8 mouse cellular contexts compared by ENCODE assay signal in genomic region chr5:24347186-24347875, GRCm38 (mm10). TPM values are rescaled to one million over a fixed set of nuclear protein-coding genes. Genes with fewer than 3 reads are reported as not detected.
DNase-seq lines count a peak whose midpoint lies in the region; ATAC-seq and TF ChIP-seq lines count a peak whose summit lies in the region.

No protein-coding gene starts in this region.

- no peak overlapping the region for H3K4me3 ChIP-seq in heart, embryonic 14.5 days (ENCODE audit: control insufficient read depth in 1 of 2, insufficient read depth in 1 of 2, low read depth in 1 of 2, low read length in 2 of 2)
- no peak overlapping the region for H3K4me3 ChIP-seq in forebrain, embryonic 11.5 days (ENCODE audit: low read depth, low read length)
- H3K4me3 ChIP-seq in liver, embryonic 13.5 days (replicated peaks) = no peak overlapping the region
- H3K4me3 ChIP-seq in small intestine, adult 2 months (ENCODE audit: low read depth, low read length) = 0 out of 2 replicates have a peak overlapping the region, but pooled peaks have one; percentile 68

- no peaks in the 10 kb centered on the region for H3K9me3 ChIP-seq in heart, embryonic 14.5 days (ENCODE audit: control insufficient read depth, low read length)
- H3K9me3 ChIP-seq in forebrain, embryonic 11.5 days (ENCODE audit: control insufficient read depth, low read length) = no peaks in the 10 kb centered on the region
- H3K9me3 ChIP-seq in liver, embryonic 13.5 days (replicated peaks) = no peaks in the 10 kb centered on the region

- H3K36me3 ChIP-seq in heart, embryonic 14.5 days (ENCODE audit: control insufficient read depth, insufficient read depth, low read length) = peaks cover 48% of the 10 kb centered on the region
- no peaks in the 10 kb centered on the region for H3K36me3 ChIP-seq in forebrain, embryonic 11.5 days (ENCODE audit: control insufficient read depth, insufficient read depth, low read length)
- no peaks in the 10 kb centered on the region for H3K36me3 ChIP-seq in liver, embryonic 13.5 days
- no peaks in the 10 kb centered on the region for H3K36me3 ChIP-seq in small intestine, adult 2 months (ENCODE audit: control insufficient read depth, insufficient read depth, low read length)

- TF ChIP-seq POLR2A in small intestine, adult 2 months (IDR thresholded peaks at IDR 0.05; ENCODE audit: low read depth, low read length) = no peak

- 47% methylated on average over 7 of the region's 7 CpGs for WGBS in heart, embryonic 14.5 days
- 56% methylated on average over 7 of the region's 7 CpGs for WGBS in forebrain, embryonic 11.5 days
- 58% methylated on average over 7 of the region's 7 CpGs for WGBS in liver, embryonic 13.5 days (ENCODE audit: insufficient replicate concordance)
- WGBS in small intestine, adult 2 months = 37% methylated on average over 7 of the region's 7 CpGs

- no peaks in the 10 kb centered on the region for H3K27me3 ChIP-seq in heart, embryonic 14.5 days (ENCODE audit: control insufficient read depth, insufficient read depth, low read length)
- H3K27me3 ChIP-seq in forebrain, embryonic 11.5 days (ENCODE audit: control insufficient read depth, insufficient read depth, low read length) = peaks cover 24% of the 10 kb centered on the region
- peaks cover 66% of the 10 kb centered on the region for H3K27me3 ChIP-seq in liver, embryonic 13.5 days
- peaks cover 17% of the 10 kb centered on the region for H3K27me3 ChIP-seq in small intestine, adult 2 months (ENCODE audit: control insufficient read depth, insufficient read depth, low read length)

- no peak overlapping the region for H3K27ac ChIP-seq in heart, embryonic 14.5 days (replicated peaks in 1 of 2; ENCODE audit: control insufficient read depth in 1 of 2, insufficient read depth in 1 of 2, low read depth in 2 of 2, low read length in 2 of 2)
- no peak overlapping the region for H3K27ac ChIP-seq in forebrain, embryonic 11.5 days (ENCODE audit: low read depth, low read length)
- no peak overlapping the region for H3K27ac ChIP-seq in liver, embryonic 13.5 days
- peak overlapping the region; percentile 32; the same call in 1 of the 2 replicates for H3K27ac ChIP-seq in small intestine, adult 2 months (ENCODE audit: insufficient read depth, low read depth, low read length)

- DNase-seq in heart, postnatal 14 days = no peak
- DNase-seq in forebrain, embryonic 11.5 days (ENCODE audit: low spot score) = no peak
- DNase-seq in liver, embryonic 13.5 days = no peak
- DNase-seq in right cerebral cortex, adult 18-20 months = no peak
- no peak for DNase-seq in frontal cortex, adult 2 months (ENCODE audit: extremely low spot score in 1 of 2, low spot score in 1 of 2)
- no peak for DNase-seq in cerebellum, postnatal 4 days (ENCODE audit: low spot score in 2 of 2)

- intact Hi-C loops in heart, postnatal 14 days (cut with DNase I) = no loop called here

- peaks cover 50 to 66% of the 10 kb centered on the region in 2 experiments for H3K4me1 ChIP-seq in heart, embryonic 14.5 days (ENCODE audit: control insufficient read depth in 2 of 2, insufficient read depth in 2 of 2, low read length in 2 of 2)
- H3K4me1 ChIP-seq in forebrain, embryonic 11.5 days (replicated peaks; ENCODE audit: control insufficient read depth, insufficient read depth, low read length) = peaks cover 37% of the 10 kb centered on the region
- peaks cover 75% of the 10 kb centered on the region for H3K4me1 ChIP-seq in liver, embryonic 13.5 days (replicated peaks)
- peaks cover 20% of the 10 kb centered on the region for H3K4me1 ChIP-seq in small intestine, adult 2 months (ENCODE audit: control insufficient read depth, insufficient read depth, insufficient read length, low read length)

- ATAC-seq in heart, embryonic 14.5 days (ENCODE audit: insufficient number of reproducible peaks, insufficient read depth, low FRiP score, low read depth) = no peak
- ATAC-seq in forebrain, embryonic 11.5 days (replicated peaks; ENCODE audit: low FRiP score) = no peak
- ATAC-seq in liver, embryonic 13.5 days (ENCODE audit: low read depth) = no peak

- TF ChIP-seq CTCF in small intestine, adult 2 months (IDR thresholded peaks at IDR 0.05; ENCODE audit: extremely low read depth, insufficient read length, insufficient replicate concordance, low read depth, low read length) = no peak

- no peak overlapping the region for H3K9ac ChIP-seq in heart, embryonic 14.5 days (ENCODE audit: low read length)
- H3K9ac ChIP-seq in forebrain, embryonic 11.5 days (ENCODE audit: low read length) = no peak overlapping the region
- no peak overlapping the region for H3K9ac ChIP-seq in liver, embryonic 13.5 days

- H3K4me2 ChIP-seq in heart, embryonic 14.5 days (ENCODE audit: low read length) = peak overlapping the region; percentile 94
- H3K4me2 ChIP-seq in forebrain, embryonic 11.5 days (ENCODE audit: low read depth, low read length, severe bottlenecking) = peak overlapping the region; percentile 99
- H3K4me2 ChIP-seq in liver, embryonic 13.5 days = peak overlapping the region; percentile 74; the same call in 1 of the 2 replicates

RNA-seq across cellular contexts. Expression of gene Kcnh2, which starts 4.1 kb away (rescaled TPM):
- polyA plus RNA-seq in heart, embryonic 14.5 days (2014; fragmentation: Nextera tagmentation; extraction: Ambion mirVana) = 23.5 and 32.9 TPM in 2 replicates
- 10 to 100 TPM; 75.5 to 85.8 TPM for total RNA-seq in heart, postnatal 14 days (2021)
- polyA plus RNA-seq in forebrain, embryonic 11.5 days (2014; fragmentation: Nextera tagmentation; extraction: Ambion mirVana) = 9.1 and 10.9 TPM in 2 replicates
- polyA plus RNA-seq in liver, embryonic 13.5 days (2015; fragmentation: Nextera tagmentation; extraction: Ambion mirVana) = 0.20 and 0.22 TPM in 2 replicates
- polyA plus RNA-seq in small intestine, adult 2 months (2012; rRNA removed) = 21.9 and 26.3 TPM in 2 replicates
- 65.0 and 65.8 TPM in 2 replicates for polyA plus RNA-seq in frontal cortex, adult 2 months (2012; rRNA removed)

RNA-seq across cellular contexts. Expression of gene Nos3, which starts 17.3 kb away (rescaled TPM):
- 27.7 and 28.2 TPM in 2 replicates for polyA plus RNA-seq in heart, embryonic 14.5 days (2014; fragmentation: Nextera tagmentation; extraction: Ambion mirVana)
- 10 to 100 TPM; 34.5 to 35.6 TPM for total RNA-seq in heart, postnatal 14 days (2021)
- polyA plus RNA-seq in forebrain, embryonic 11.5 days (2014; fragmentation: Nextera tagmentation; extraction: Ambion mirVana) = 6.6 and 7.4 TPM in 2 replicates
- 2.5 and 2.7 TPM in 2 replicates for polyA plus RNA-seq in liver, embryonic 13.5 days (2015; fragmentation: Nextera tagmentation; extraction: Ambion mirVana)
- polyA plus RNA-seq in small intestine, adult 2 months (2012; rRNA removed) = 2.8 and 4.0 TPM in 2 replicates
- 10.1 and 10.7 TPM in 2 replicates for polyA plus RNA-seq in frontal cortex, adult 2 months (2012; rRNA removed)

RNA-seq across cellular contexts. Expression of gene Atg9b, which starts 44.6 kb away (rescaled TPM):
- 1.0 and 1.5 TPM in 2 replicates for polyA plus RNA-seq in heart, embryonic 14.5 days (2014; fragmentation: Nextera tagmentation; extraction: Ambion mirVana)
- under 1 TPM; 0.41 to 0.45 TPM for total RNA-seq in heart, postnatal 14 days (2021)
- 0.21 and 0.44 TPM in 2 replicates for polyA plus RNA-seq in forebrain, embryonic 11.5 days (2014; fragmentation: Nextera tagmentation; extraction: Ambion mirVana)
- polyA plus RNA-seq in liver, embryonic 13.5 days (2015; fragmentation: Nextera tagmentation; extraction: Ambion mirVana) = 0.56 and 0.60 TPM in 2 replicates
- polyA plus RNA-seq in small intestine, adult 2 months (2012; rRNA removed) = 0.43 and 1.9 TPM in 2 replicates
- polyA plus RNA-seq in frontal cortex, adult 2 months (2012; rRNA removed) = 3.0 and 4.7 TPM in 2 replicates

RNA-seq across cellular contexts. Expression of gene Abcb8, which starts 46.1 kb away (rescaled TPM):
- 52.7 and 56.1 TPM in 2 replicates for polyA plus RNA-seq in heart, embryonic 14.5 days (2014; fragmentation: Nextera tagmentation; extraction: Ambion mirVana)
- total RNA-seq in heart, postnatal 14 days (2021) = 10 to 100 TPM; 81.9 to 87.0 TPM
- polyA plus RNA-seq in forebrain, embryonic 11.5 days (2014; fragmentation: Nextera tagmentation; extraction: Ambion mirVana) = 45.5 and 57.8 TPM in 2 replicates
- polyA plus RNA-seq in liver, embryonic 13.5 days (2015; fragmentation: Nextera tagmentation; extraction: Ambion mirVana) = 30.2 and 30.5 TPM in 2 replicates
- polyA plus RNA-seq in small intestine, adult 2 months (2012; rRNA removed) = 53.2 and 83.7 TPM in 2 replicates
- polyA plus RNA-seq in frontal cortex, adult 2 months (2012; rRNA removed) = 49.5 and 53.9 TPM in 2 replicates
